Mouse (Mus musculus) spleen, postnatal 0 days (tissue): ENCODE data around the gene Rasal2. TPM values are rescaled to one million over a fixed set of nuclear protein-coding genes. Genes with fewer than 3 reads are reported as not detected.

Experiments
- polyA plus RNA-seq: library from polyadenylated mRNA; unstranded; fragments of >200 nt; fragmentation: Nextera tagmentation; extraction: Ambion mirVana; gene quantifications from 2 replicates; pipeline ENCODE4 v1.2.1, GENCODE M21; 2015

Rasal2 gene
- polyA plus RNA-seq, result 3.8 and 5.7 TPM in 2 replicates

DNA sequence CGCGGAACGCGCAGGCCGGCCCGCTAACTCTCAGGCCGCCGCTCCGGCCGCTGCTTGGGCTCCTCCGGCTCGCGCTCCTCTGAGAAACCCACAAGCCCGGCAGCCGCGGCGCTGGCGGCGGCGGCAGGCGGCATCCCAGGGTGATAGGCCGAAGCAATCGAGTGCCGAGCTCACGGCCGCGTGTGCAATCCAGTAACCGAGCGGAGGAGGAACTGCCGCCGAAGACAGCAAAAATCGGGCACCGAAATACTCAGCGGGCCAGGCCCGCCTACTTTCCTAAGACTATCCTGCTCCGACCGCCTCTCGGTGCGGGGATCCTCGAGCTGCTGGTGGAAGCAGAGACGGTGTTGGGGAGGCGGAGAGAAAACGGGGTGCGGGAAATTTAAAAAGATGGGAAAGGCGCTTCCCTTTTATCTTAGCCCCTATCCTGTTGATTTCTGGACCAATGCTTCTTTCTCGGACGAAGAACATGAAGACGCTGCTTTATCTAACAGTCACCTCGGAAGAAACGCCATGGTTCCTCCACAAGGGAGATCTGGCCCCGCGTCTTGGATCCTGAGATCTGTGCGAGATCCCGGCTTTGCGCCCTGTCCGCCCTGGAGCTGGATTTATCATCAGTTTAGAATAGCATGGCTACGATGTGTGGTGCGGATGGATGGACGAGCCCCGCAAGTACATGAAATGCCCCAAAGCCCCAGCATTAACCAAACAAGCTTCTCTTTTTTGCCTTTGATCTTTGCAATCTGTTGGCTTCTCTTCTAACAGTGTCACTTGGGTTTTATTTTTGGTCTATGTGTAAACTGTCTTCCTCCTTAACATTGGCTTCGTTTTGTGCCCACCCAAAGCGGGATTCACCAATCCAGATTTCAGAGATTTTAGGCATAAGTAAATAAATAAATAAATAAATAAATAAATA, at the start of gene Rasal2:
Gene Rasal2, minus strand, starts transcription at position 142 of the 916 bp plus-strand sequence.

GRCm38 (mm10) chr1:157458421-157459208, 46.2 kb upstream of the Rasal2 start, which contains the start of gene Cryzl2:
Gene Cryzl2 (plus strand): TSS chr1:157458577.

DNA sequence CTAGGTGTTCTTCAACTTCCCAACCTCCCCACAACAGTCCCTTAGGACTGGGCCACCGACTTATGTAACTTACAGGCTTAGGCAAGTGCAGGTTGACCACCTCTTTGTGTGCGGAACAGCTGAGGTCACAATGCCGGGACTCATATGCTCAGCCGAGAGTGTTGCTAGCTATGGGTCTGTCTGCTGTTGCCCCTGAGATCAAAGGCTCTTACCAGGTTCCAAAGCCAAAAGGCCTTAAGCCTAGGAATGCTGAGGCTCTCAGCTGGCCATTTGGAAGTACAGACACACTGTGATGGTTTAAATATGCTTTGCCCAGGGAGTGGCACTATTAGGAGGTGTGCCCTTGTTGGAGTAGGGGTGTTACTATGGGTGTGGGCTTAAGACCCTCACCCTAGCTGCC, 303.8 kb downstream of the Rasal2 start, which contains the start of gene Tex35:
Gene Tex35, minus strand, starts transcription at position 101 of the 400 bp plus-strand sequence.

Other genes starting within 250 kb of the Rasal2 start
- gene Cryzl2, start 46.0 kb upstream of the Rasal2 start, polyA plus RNA-seq, result 7.8 and 9.5 TPM in 2 replicates
- 0.82 and 0.98 TPM in 2 replicates for gene Sec16b, start 94.1 kb upstream of the Rasal2 start, polyA plus RNA-seq